Mouse (Mus musculus): ENCODE results near the gene Nemp1.
A peak's percentile ranks its signal among the peaks of the same experiment; 100 is the strongest.

GRCm38 (mm10) chr10:127676691-127677548 is 10.2 kb downstream of the Nemp1 start:
- TF ChIP-seq CTCF (IDR thresholded peaks at IDR 0.05; ENCODE audit: control insufficient read depth, insufficient read depth, low read length) (no peak), POLR2A (IDR thresholded peaks at IDR 0.05; ENCODE audit: borderline replicate concordance, control insufficient read depth, low read depth, low read length) (peak; percentile 33; the same call in 1 of the 2 replicates)

Data from bone marrow, adult 2 months (tissue).